10 mouse cellular contexts compared by ENCODE assay signal in genomic region chr11:105507332-105507971, GRCm38 (mm10). TPM values are rescaled to one million over a fixed set of nuclear protein-coding genes. Genes with fewer than 3 reads are reported as not detected.
A peak's percentile ranks its signal among the peaks of the same experiment; 100 is the strongest.
DNase-seq lines count a peak whose midpoint lies in the region; ATAC-seq lines count a peak whose summit lies in the region.
"Had no signal": no experiment of that assay in that cellular context is flagged by ENCODE, and none has a peak within 500 bp of the region (broad histone marks: within the 10 kb centered on the region; RNA-seq: fewer than 3 reads in every experiment).

No protein-coding gene starts in this region.

- no peak for ATAC-seq in heart, embryonic 12.5 days (ENCODE audit: insufficient number of reproducible peaks, low FRiP score)
- ATAC-seq in hindbrain, embryonic 13.5 days (ENCODE audit: low FRiP score) = no peak
- peak; percentile 24 for ATAC-seq in midbrain, embryonic 13.5 days
- ATAC-seq in erythroid progenitor cell, adult 5-6 weeks (replicated peaks; ENCODE audit: low FRiP score, poor library complexity, severe bottlenecking) = no peak

- no peak overlapping the region for H3K9ac ChIP-seq in heart, embryonic 12.5 days
- no peak overlapping the region for H3K9ac ChIP-seq in hindbrain, embryonic 13.5 days
- H3K9ac ChIP-seq in midbrain, embryonic 13.5 days (replicated peaks) = no peak overlapping the region

- peak overlapping the region; percentile 76 for H3K27ac ChIP-seq in heart, embryonic 10.5 days
- H3K27ac ChIP-seq in heart, embryonic 12.5 days (ENCODE audit: poor library complexity, severe bottlenecking) = no peak overlapping the region
- peak overlapping the region; percentile 80 for H3K27ac ChIP-seq in embryonic facial prominence, embryonic 10.5 days (replicated peaks)
- peak overlapping the region; percentile 92 for H3K27ac ChIP-seq in hindbrain, embryonic 13.5 days
- H3K27ac ChIP-seq in midbrain, embryonic 13.5 days = peak overlapping the region; percentile 83

- no peak overlapping the region for H3K4me2 ChIP-seq in heart, embryonic 12.5 days
- H3K4me2 ChIP-seq in hindbrain, embryonic 13.5 days = peak overlapping the region; percentile 37
- H3K4me2 ChIP-seq in midbrain, embryonic 13.5 days (replicated peaks) = peak overlapping the region; percentile 38

- peaks cover 75% of the 10 kb centered on the region for H3K4me1 ChIP-seq in heart, embryonic 10.5 days
- peaks cover 68% of the 10 kb centered on the region for H3K4me1 ChIP-seq in heart, embryonic 12.5 days (replicated peaks)
- peaks cover 61% of the 10 kb centered on the region for H3K4me1 ChIP-seq in embryonic facial prominence, embryonic 10.5 days
- peaks cover 56% of the 10 kb centered on the region for H3K4me1 ChIP-seq in hindbrain, embryonic 13.5 days (replicated peaks)
- H3K4me1 ChIP-seq in midbrain, embryonic 13.5 days (replicated peaks) = peaks cover 41% of the 10 kb centered on the region

- H3K36me3 ChIP-seq in heart, embryonic 10.5 days = no peaks in the 10 kb centered on the region
- no peaks in the 10 kb centered on the region for H3K36me3 ChIP-seq in heart, embryonic 12.5 days
- no peaks in the 10 kb centered on the region for H3K36me3 ChIP-seq in embryonic facial prominence, embryonic 10.5 days (replicated peaks)
- H3K36me3 ChIP-seq in hindbrain, embryonic 13.5 days = no peaks in the 10 kb centered on the region
- no peaks in the 10 kb centered on the region for H3K36me3 ChIP-seq in midbrain, embryonic 13.5 days

- H3K27me3 ChIP-seq in heart, embryonic 10.5 days (ENCODE audit: insufficient read depth, poor library complexity, severe bottlenecking) = no peaks in the 10 kb centered on the region
- no peaks in the 10 kb centered on the region for H3K27me3 ChIP-seq in heart, embryonic 12.5 days (replicated peaks)
- 0 out of 2 replicates have a peak, but pooled peaks cover 5% of the 10 kb centered on the region for H3K27me3 ChIP-seq in embryonic facial prominence, embryonic 10.5 days (replicated peaks; ENCODE audit: low read depth, poor library complexity, severe bottlenecking)
- H3K27me3 ChIP-seq in hindbrain, embryonic 13.5 days = 0 out of 2 replicates have a peak, but pooled peaks cover 4% of the 10 kb centered on the region
- peaks cover 59% of the 10 kb centered on the region for H3K27me3 ChIP-seq in midbrain, embryonic 13.5 days

- H3K9me3 ChIP-seq in heart, embryonic 10.5 days = no peaks in the 10 kb centered on the region
- no peaks in the 10 kb centered on the region for H3K9me3 ChIP-seq in heart, embryonic 12.5 days (replicated peaks)
- H3K9me3 ChIP-seq in embryonic facial prominence, embryonic 10.5 days = no peaks in the 10 kb centered on the region
- no peaks in the 10 kb centered on the region for H3K9me3 ChIP-seq in hindbrain, embryonic 13.5 days
- H3K9me3 ChIP-seq in midbrain, embryonic 13.5 days = no peaks in the 10 kb centered on the region

- no peak for DNase-seq in heart, embryonic 10.5 days (ENCODE audit: low spot score)
- peak; percentile 24 for DNase-seq in embryonic facial prominence, embryonic 10.5 days (ENCODE audit: low spot score)
- no peak for DNase-seq in kidney, postnatal 25 days
- DNase-seq in urinary bladder, postnatal 14 days (ENCODE audit: low spot score) = no peak
- DNase-seq: kidney, adult 11 months had no signal

- 58% methylated on average over 8 of the region's 8 CpGs for WGBS in heart, embryonic 10.5 days
- 47% methylated on average over 8 of the region's 8 CpGs for WGBS in heart, embryonic 12.5 days
- WGBS in embryonic facial prominence, embryonic 10.5 days = 32% methylated on average over 8 of the region's 8 CpGs
- 5% methylated on average over 8 of the region's 8 CpGs for WGBS in hindbrain, embryonic 13.5 days
- 5% methylated on average over 8 of the region's 8 CpGs for WGBS in midbrain, embryonic 13.5 days

- no peak overlapping the region for H3K4me3 ChIP-seq in heart, embryonic 10.5 days
- no peak overlapping the region for H3K4me3 ChIP-seq in heart, embryonic 12.5 days
- peak overlapping the region; percentile 35 for H3K4me3 ChIP-seq in embryonic facial prominence, embryonic 10.5 days
- H3K4me3 ChIP-seq in hindbrain, embryonic 13.5 days = no peak overlapping the region
- no peak overlapping the region; the same call in 1 of the 2 replicates for H3K4me3 ChIP-seq in midbrain, embryonic 13.5 days (replicated peaks)

RNA-seq across cellular contexts. Expression of gene March10, which starts 50.9 kb away (rescaled TPM):
- polyA plus RNA-seq in heart, embryonic 10.5 days (2016; fragmentation: Nextera tagmentation; extraction: Ambion mirVana) = 0.23 and 0.40 TPM in 2 replicates
- polyA plus RNA-seq in heart, embryonic 12.5 days (2016; fragmentation: Nextera tagmentation; extraction: Ambion mirVana) = 0.57 TPM in 1 of 2 replicates, not detected in the other
- 0.06 and 0.16 TPM in 2 replicates for polyA plus RNA-seq in embryonic facial prominence, embryonic 10.5 days (2016; fragmentation: Nextera tagmentation; extraction: Ambion mirVana)
- polyA plus RNA-seq in hindbrain, embryonic 13.5 days (2015; fragmentation: Nextera tagmentation; extraction: Ambion mirVana) = 0.42 and 0.56 TPM in 2 replicates
- polyA plus RNA-seq in midbrain, embryonic 13.5 days (2015; fragmentation: Nextera tagmentation; extraction: Ambion mirVana) = 0.26 and 0.99 TPM in 2 replicates
- total RNA-seq in erythroid progenitor cell, adult 5-6 weeks (2015; ENCODE audit: low replicate concordance) = not detected in 2 replicates
- not detected in 2 replicates for total RNA-seq in erythroid progenitor cell, adult 5-6 weeks (2017; ENCODE audit: low replicate concordance)
- polyA plus RNA-seq: spleen, adult 2 months had no signal
